Mouse (Mus musculus) forebrain, embryonic 14.5 days (tissue): ENCODE measurements around the gene Btbd35f16. TPM values are rescaled to one million over a fixed set of nuclear protein-coding genes. Genes with fewer than 3 reads are reported as not detected.
"Not testable (repeated sequence)": the region's sequence is repeated elsewhere in the genome, so short reads cannot be mapped to it uniquely, and the experiment has no call there.

Source experiments
- ATAC-seq: fragments of 200-750 bp; cut with Nextera tagmentation; 2 replicates; pipeline ENCODE4 v1.8.0; 2017; ENCODE audit warnings: mild to moderate bottlenecking, moderate library complexity
- DNase-seq: peaks from one replicate; pipeline ENCODE4 v3.0.0-alpha.2; 2015; ENCODE audit warnings: low spot score
- H3K27ac ChIP-seq: fragments of 300-500 bp; sonication (generic); 2 replicates; pipeline ENCODE4 v1.5.1; 2014; ENCODE audit warnings: low read depth, mild to moderate bottlenecking, control low read depth, low read length, moderate library complexity
- H3K27me3 ChIP-seq: fragments of 300-500 bp; sonication (generic); replicated peaks from 2 replicates; pipeline ENCODE4 v1.6.1; 2014; ENCODE audit warnings: low read length, control low read depth, mixed read lengths; ENCODE audit not compliant: control insufficient read depth, insufficient read depth
- H3K36me3 ChIP-seq: fragments of 300-500 bp; sonication (generic); 2 replicates; pipeline ENCODE4 v1.6.1; 2014; ENCODE audit warnings: low read length, control low read depth; ENCODE audit not compliant: control insufficient read depth, insufficient read depth
- H3K4me1 ChIP-seq: fragments of 300-500 bp; sonication (generic); 2 replicates; pipeline ENCODE4 v1.6.1; 2014; ENCODE audit warnings: antibody characterized with exemption, low read length, control low read depth; ENCODE audit not compliant: control insufficient read depth, insufficient read depth
- H3K4me2 ChIP-seq: fragments of 300-500 bp; sonication (generic); 2 replicates; pipeline ENCODE4 v1.6.1; 2014; ENCODE audit warnings: mild to moderate bottlenecking, control low read depth, low read length
- H3K4me3 ChIP-seq: fragments of 300-500 bp; sonication (generic); 2 replicates; pipeline ENCODE4 v1.5.1; 2014; ENCODE audit warnings: low read depth, low read length, control low read depth
- H3K9ac ChIP-seq: fragments of 300-500 bp; sonication (generic); 2 replicates; pipeline ENCODE4 v1.6.1; 2014; ENCODE audit warnings: mild to moderate bottlenecking, low read length, control low read depth, moderate library complexity
- H3K9me3 ChIP-seq: fragments of 300-500 bp; sonication (generic); replicated peaks from 2 replicates; pipeline ENCODE4 v1.6.1; 2016; ENCODE audit warnings: low read length, control low read depth, mixed read lengths; ENCODE audit not compliant: control insufficient read depth
- WGBS: fragments of 180-500 bp; shearing (Covaris S2); extraction: QIAGEN DNeasy Blood & Tissue Kit; methylation state at CpG from one replicate; pipeline ENCODE4 v1.1.7; 2014; 5-methylcytosine and 5-hydroxymethylcytosine counted together
- polyA plus RNA-seq: library from polyadenylated mRNA; unstranded; fragments of >200 nt; fragmentation: Nextera tagmentation; extraction: Ambion mirVana; gene quantifications from 2 replicates; pipeline ENCODE4 v1.2.1, GENCODE M21; 2014

The Btbd35f16 gene
- not detected in 2 replicates for polyA plus RNA-seq

DNA sequence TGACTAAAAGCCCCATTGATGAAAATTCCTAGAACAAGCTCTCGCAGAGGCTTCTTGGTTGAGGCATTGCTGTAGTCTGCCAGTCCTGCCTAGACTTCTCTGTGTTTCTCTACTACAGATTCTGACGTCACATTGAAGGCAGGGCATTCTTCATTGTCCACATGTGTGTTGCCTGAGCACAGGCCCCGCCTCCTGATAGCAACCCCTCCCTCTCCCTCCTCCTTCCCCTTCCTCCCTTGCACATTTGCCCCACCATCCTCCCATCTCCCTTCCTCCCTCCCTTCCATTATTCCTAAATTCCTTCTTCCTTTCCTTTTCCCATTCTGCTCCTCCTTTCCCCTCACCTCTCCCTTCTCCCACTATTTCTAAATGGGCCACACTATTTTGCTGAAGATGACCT lies at the start of gene Btbd35f16:
Btbd35f16 (minus strand) TSS at position 101 of the 400 bp plus-strand sequence.
- H3K36me3 ChIP-seq, H3K9me3 ChIP-seq, H3K9ac ChIP-seq, H3K4me3 ChIP-seq, H3K4me1 ChIP-seq, H3K4me2 ChIP-seq, H3K27me3 ChIP-seq, H3K27ac ChIP-seq, DNase-seq, ATAC-seq: not testable (repeated sequence)
- WGBS, result no CpG with 5 or more reads among the region's 3 CpGs

Other genes starting within 250 kb of the Btbd35f16 start
- not detected in 2 replicates for gene Btbd35f10, start 204.1 kb downstream of the Btbd35f16 start, polyA plus RNA-seq
- gene Btbd35f3, start 80.7 kb upstream of the Btbd35f16 start, polyA plus RNA-seq, result not detected in 2 replicates
- not detected in 2 replicates for gene Btbd35f28, start 239.6 kb upstream of the Btbd35f16 start, polyA plus RNA-seq